Mouse (Mus musculus): Measurements from ENCODE around the gene Cldn20. TPM values are rescaled to one million over a fixed set of nuclear protein-coding genes. Genes with fewer than 3 reads are reported as not detected.

Gene Cldn20
- total and polyA plus RNA-seq, 3 experiments: 0.31 to 0.52 TPM; not detected in 1

DNA sequence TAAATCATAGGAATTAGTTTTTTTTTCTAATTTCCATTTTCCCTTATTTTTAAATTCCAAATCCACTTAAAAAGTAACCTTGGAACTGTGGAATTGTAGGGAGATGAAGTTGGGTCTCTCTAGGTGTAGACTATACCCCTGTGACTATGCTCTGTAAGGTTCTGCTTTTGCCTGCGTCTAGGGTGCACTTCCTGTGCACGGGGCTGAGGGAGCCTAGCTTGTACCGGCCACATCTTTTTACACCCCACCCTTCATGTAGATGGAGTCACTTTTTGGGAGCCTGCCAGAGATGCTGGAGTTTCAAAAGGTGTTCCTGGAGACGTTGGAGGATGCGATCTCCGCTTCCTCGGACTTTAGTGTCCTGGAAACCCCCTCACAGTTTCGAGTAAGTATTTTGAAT, 25.8 kb upstream of the Cldn20 start:
- H3K79me2 ChIP-seq (ENCODE audit: control insufficient read depth, insufficient read depth, low read length, poor library complexity): no peaks in the 10 kb centered on the region
- no peaks in the 10 kb centered on the region for H3K4me1 ChIP-seq (ENCODE audit: control insufficient read depth in 1 of 2, insufficient read depth in 2 of 2, low read length in 2 of 2)
- no peaks in the 10 kb centered on the region for H3K27me3 ChIP-seq (ENCODE audit: control insufficient read depth in 1 of 2, insufficient read depth in 2 of 2, low read length in 2 of 2)
- H3K36me3 ChIP-seq (ENCODE audit: control insufficient read depth in 1 of 2, insufficient read depth in 2 of 2, low read length in 2 of 2): no peaks in the 10 kb centered on the region
- no peak for DNase-seq (ENCODE audit: low read depth, low spot score)
- TF ChIP-seq UBTF (IDR thresholded peaks at IDR 0.05; ENCODE audit: borderline replicate concordance, insufficient read depth, low read depth, low read length) (no peak), SMC3 (IDR thresholded peaks at IDR 0.05; ENCODE audit: low read depth, low read length) (no peak)
- no peak overlapping the region for H3K27ac ChIP-seq (ENCODE audit: control insufficient read depth, low read depth, low read length)
- H3K4me3 ChIP-seq (ENCODE audit: control insufficient read depth in 1 of 2, insufficient read depth in 1 of 2, low read depth in 2 of 2, low read length in 2 of 2): no peak overlapping the region
- H3K9ac ChIP-seq (ENCODE audit: control insufficient read depth, low read depth, low read length, poor library complexity, severe bottlenecking): no peak overlapping the region
- H3K9me3 ChIP-seq (replicated peaks; ENCODE audit: insufficient read depth, low read length): no peaks in the 10 kb centered on the region

GRCm38 (mm10) chr17:3509841-3510240, 22.5 kb upstream of the Cldn20 start:
- no peak overlapping the region for H3K27ac ChIP-seq (ENCODE audit: control insufficient read depth, low read depth, low read length)
- no peak overlapping the region for H3K9ac ChIP-seq (ENCODE audit: control insufficient read depth, low read depth, low read length, poor library complexity, severe bottlenecking)
- H3K79me2 ChIP-seq (ENCODE audit: control insufficient read depth, insufficient read depth, low read length, poor library complexity): no peaks in the 10 kb centered on the region
- no peaks in the 10 kb centered on the region; a peak in 1 of 4 replicates for H3K36me3 ChIP-seq (ENCODE audit: control insufficient read depth in 1 of 2, insufficient read depth in 2 of 2, low read length in 2 of 2)
- no peaks in the 10 kb centered on the region for H3K9me3 ChIP-seq (replicated peaks; ENCODE audit: insufficient read depth, low read length)
- no peak overlapping the region for H3K4me3 ChIP-seq (ENCODE audit: control insufficient read depth in 1 of 2, insufficient read depth in 1 of 2, low read depth in 2 of 2, low read length in 2 of 2)
- H3K4me1 ChIP-seq (ENCODE audit: control insufficient read depth in 1 of 2, insufficient read depth in 2 of 2, low read length in 2 of 2): peaks cover 0 to 4% of the 10 kb centered on the region in 2 experiments; a peak in 1 of 4 replicates
- H3K27me3 ChIP-seq (ENCODE audit: control insufficient read depth in 1 of 2, insufficient read depth in 2 of 2, low read length in 2 of 2): no peaks in the 10 kb centered on the region
- DNase-seq (ENCODE audit: low read depth, low spot score): peak; percentile 76
- TF ChIP-seq ZC3H11A (IDR thresholded peaks at IDR 0.05; ENCODE audit: low read depth, low read length): peak; percentile 78
- TF ChIP-seq ETS1 (IDR thresholded peaks at IDR 0.05; ENCODE audit: low read depth, low read length): no peak
- TF ChIP-seq ELF1 (IDR thresholded peaks at IDR 0.05; ENCODE audit: low read depth, low read length): no peak
- no peak for TF ChIP-seq RCOR1 (IDR thresholded peaks at IDR 0.05; ENCODE audit: low read depth, low read length)
- no peak for TF ChIP-seq CHD2 (IDR thresholded peaks at IDR 0.05; ENCODE audit: low read length)
- TF ChIP-seq POLR2A (IDR thresholded peaks at IDR 0.05; ENCODE audit: control insufficient read depth in 1 of 2, insufficient read depth in 1 of 2, low read depth in 1 of 2, low read length in 2 of 2, poor library complexity in 1 of 2): no peak
- no peak for TF ChIP-seq MYC (IDR thresholded peaks at IDR 0.05; ENCODE audit: low read depth, low read length)
- TF ChIP-seq RAD21 (IDR thresholded peaks at IDR 0.05; ENCODE audit: low read depth, low read length): peak; percentile 85
- no peak for TF ChIP-seq KAT2A (conservative IDR thresholded peaks at IDR 0.05; ENCODE audit: low read depth, low read length)
- TF ChIP-seq TBP (IDR thresholded peaks at IDR 0.05; ENCODE audit: low read depth, low read length): no peak
- peak; percentile 79 to 97 (median 80) for TF ChIP-seq CTCF (IDR thresholded peaks at IDR 0.05 in 2 of 3, conservative IDR thresholded peaks at IDR 0.05 in 1 of 3; ENCODE audit: control insufficient read depth in 1 of 3, insufficient read depth in 1 of 3, low read depth in 2 of 3, low read length in 3 of 3, poor library complexity in 1 of 3, severe bottlenecking in 1 of 3)
- TF ChIP-seq GABPA (IDR thresholded peaks at IDR 0.05; ENCODE audit: low read depth, low read length): no peak
- no peak for TF ChIP-seq CHD1 (IDR thresholded peaks at IDR 0.05; ENCODE audit: low read depth, low read length)
- no peak for TF ChIP-seq MAX (IDR thresholded peaks at IDR 0.05; ENCODE audit: low read length)
- TF ChIP-seq USF1 (IDR thresholded peaks at IDR 0.05; ENCODE audit: low read depth, low read length): no peak
- no peak for TF ChIP-seq TAL1 (IDR thresholded peaks at IDR 0.05; ENCODE audit: low read length)
- no peak for TF ChIP-seq MAZ (IDR thresholded peaks at IDR 0.05; ENCODE audit: low read depth, low read length)
- no peak for TF ChIP-seq EP300 (IDR thresholded peaks at IDR 0.05; ENCODE audit: low read depth in 1 of 2, low read length in 2 of 2)
- no peak for TF ChIP-seq ZMIZ1 (IDR thresholded peaks at IDR 0.05; ENCODE audit: low read depth, low read length)
- TF ChIP-seq HCFC1 (IDR thresholded peaks at IDR 0.05; ENCODE audit: low read depth, low read length): no peak
- TF ChIP-seq TCF12 (IDR thresholded peaks at IDR 0.05; ENCODE audit: low read depth, low read length): no peak
- TF ChIP-seq NRF1 (IDR thresholded peaks at IDR 0.05; ENCODE audit: insufficient read depth, low read depth, low read length, poor library complexity, severe bottlenecking): no peak
- peak; percentile 94 for TF ChIP-seq SMC3 (IDR thresholded peaks at IDR 0.05; ENCODE audit: low read depth, low read length)
- TF ChIP-seq ZKSCAN1 (IDR thresholded peaks at IDR 0.05; ENCODE audit: low read depth, low read length): no peak
- no peak for TF ChIP-seq MEF2A (IDR thresholded peaks at IDR 0.05; ENCODE audit: extremely low read depth, insufficient replicate concordance, low read depth, low read length, poor library complexity, severe bottlenecking)
- no peak for TF ChIP-seq SIN3A (IDR thresholded peaks at IDR 0.05; ENCODE audit: low read length)
- TF ChIP-seq ZNF384 (IDR thresholded peaks at IDR 0.05; ENCODE audit: low read depth, low read length): no peak
- no peak for TF ChIP-seq MYB (IDR thresholded peaks at IDR 0.05; ENCODE audit: low read depth, low read length)
- TF ChIP-seq UBTF (IDR thresholded peaks at IDR 0.05; ENCODE audit: borderline replicate concordance, insufficient read depth, low read depth, low read length): no peak
- TF ChIP-seq POLR2AphosphoS2 (IDR thresholded peaks at IDR 0.05; ENCODE audit: low read length): no peak
